Mouse (Mus musculus) splenic B cell, adult 2 months (primary cell): ENCODE data around the gene Lpcat1.
A peak's percentile ranks its signal among the peaks of the same experiment; 100 is the strongest.

ENCODE experiments used
- DNase-seq: peaks from one replicate; pipeline ENCODE4 v3.0.0-alpha.2; 2011; ENCODE audit warnings: low read depth, low spot score
- H3K27me3 ChIP-seq: 2 replicates; pipeline ENCODE4 v1.6.1; 2012; ENCODE audit warnings: mild to moderate bottlenecking, low read length, moderate library complexity, mixed read lengths; ENCODE audit not compliant: control insufficient read depth, poor library complexity, insufficient read depth, severe bottlenecking
- H3K36me3 ChIP-seq: 2 replicates; pipeline ENCODE4 v1.6.1; 2012; ENCODE audit warnings: mild to moderate bottlenecking, low read length, moderate library complexity, mixed read lengths; ENCODE audit not compliant: control insufficient read depth, poor library complexity, insufficient read depth, severe bottlenecking

Gene Lpcat1

GRCm38 (mm10) chr13:73467034-73467420 lies at the start of gene Lpcat1:
TSS of gene Lpcat1 (plus strand) at chr13:73467197.
- DNase-seq: peak; percentile 95
- Histone ChIP-seq H3K27me3 (no peaks in the 10 kb centered on the region), H3K36me3 (no peaks in the 10 kb centered on the region)

- H3K36me3 ChIP-seq: no peaks in the 10 kb centered on the region
- DNase-seq: peak; percentile 42
- no peaks in the 10 kb centered on the region; the same call in 1 of the 2 replicates for H3K27me3 ChIP-seq
Measured at GRCm38 (mm10) chr13:73417478-73418220, 49.3 kb upstream of the Lpcat1 start.

- DNase-seq: no peak
- Histone ChIP-seq H3K36me3 (no peaks in the 10 kb centered on the region), H3K27me3 (no peaks in the 10 kb centered on the region; the same call in 1 of the 2 replicates)
Measured at GRCm38 (mm10) chr13:73418297-73418696, 48.7 kb upstream of the Lpcat1 start.

GRCm38 (mm10) chr13:73419244-73419643 lies 47.8 kb upstream of the Lpcat1 start:
- H3K36me3 ChIP-seq: no peaks in the 10 kb centered on the region
- no peak for DNase-seq
- no peaks in the 10 kb centered on the region; the same call in 1 of the 2 replicates for H3K27me3 ChIP-seq

GRCm38 (mm10) chr13:73423043-73423442 lies 44.0 kb upstream of the Lpcat1 start:
- no peak for DNase-seq
- H3K27me3 ChIP-seq: no peaks in the 10 kb centered on the region
- H3K36me3 ChIP-seq: no peaks in the 10 kb centered on the region

- Histone ChIP-seq H3K27me3 (no peaks in the 10 kb centered on the region), H3K36me3 (no peaks in the 10 kb centered on the region)
- no peak for DNase-seq
Measured at GRCm38 (mm10) chr13:73425035-73425434, 42.0 kb upstream of the Lpcat1 start.

- no peaks in the 10 kb centered on the region for H3K36me3 ChIP-seq
- DNase-seq: peak; percentile 86
- H3K27me3 ChIP-seq: no peaks in the 10 kb centered on the region
Measured at GRCm38 (mm10) chr13:73425839-73426490, 41.0 kb upstream of the Lpcat1 start.

GRCm38 (mm10) chr13:73426587-73426986 lies 40.4 kb upstream of the Lpcat1 start:
- no peak for DNase-seq
- no peaks in the 10 kb centered on the region for H3K27me3 ChIP-seq
- no peaks in the 10 kb centered on the region for H3K36me3 ChIP-seq

- no peak for DNase-seq
- no peaks in the 10 kb centered on the region for H3K27me3 ChIP-seq
- H3K36me3 ChIP-seq: no peaks in the 10 kb centered on the region
Measured at GRCm38 (mm10) chr13:73429605-73430321, 37.2 kb upstream of the Lpcat1 start.

GRCm38 (mm10) chr13:73432466-73433149 lies 34.4 kb upstream of the Lpcat1 start:
- H3K36me3 ChIP-seq: no peaks in the 10 kb centered on the region
- H3K27me3 ChIP-seq: no peaks in the 10 kb centered on the region
- DNase-seq: peak; percentile 41

GRCm38 (mm10) chr13:73433681-73434535 lies 33.1 kb upstream of the Lpcat1 start:
- DNase-seq: peak; percentile 66
- H3K27me3 ChIP-seq: no peaks in the 10 kb centered on the region
- no peaks in the 10 kb centered on the region for H3K36me3 ChIP-seq

GRCm38 (mm10) chr13:73434687-73435086 lies 32.3 kb upstream of the Lpcat1 start:
- H3K36me3 ChIP-seq: no peaks in the 10 kb centered on the region
- H3K27me3 ChIP-seq: no peaks in the 10 kb centered on the region
- DNase-seq: peak; percentile 65

GRCm38 (mm10) chr13:73435662-73436061 lies 31.3 kb upstream of the Lpcat1 start:
- Histone ChIP-seq H3K36me3 (no peaks in the 10 kb centered on the region), H3K27me3 (no peaks in the 10 kb centered on the region)
- no peak for DNase-seq

- Histone ChIP-seq H3K36me3 (no peaks in the 10 kb centered on the region), H3K27me3 (no peaks in the 10 kb centered on the region)
- DNase-seq: no peak
Measured at GRCm38 (mm10) chr13:73439057-73439456, 27.9 kb upstream of the Lpcat1 start.
